Mouse (Mus musculus) embryonic facial prominence, embryonic 15.5 days (tissue): ENCODE data around the gene Usp53. TPM values are rescaled to one million over a fixed set of nuclear protein-coding genes. Genes with fewer than 3 reads are reported as not detected.

Experiments
- ATAC-seq: fragments of 200-750 bp; cut with Nextera tagmentation; 2 replicates; pipeline ENCODE4 v1.8.0; 2017; ENCODE audit warnings: low read depth, moderate TSS enrichment; ENCODE audit not compliant: insufficient number of reproducible peaks, low FRiP score, low TSS enrichment
- H3K27ac ChIP-seq: fragments of 300-500 bp; sonication (generic); replicated peaks from 2 replicates; pipeline ENCODE4 v1.5.1; 2015; ENCODE audit warnings: mild to moderate bottlenecking, inconsistent platforms
- H3K27me3 ChIP-seq: fragments of 300-500 bp; sonication (generic); 2 replicates; pipeline ENCODE4 v1.6.1; 2015; ENCODE audit warnings: inconsistent platforms
- H3K36me3 ChIP-seq: fragments of 300-500 bp; sonication (generic); 2 replicates; pipeline ENCODE4 v1.6.1; 2015; ENCODE audit warnings: mild to moderate bottlenecking, inconsistent platforms
- H3K4me1 ChIP-seq: fragments of 300-500 bp; sonication (generic); 2 replicates; pipeline ENCODE4 v1.6.1; 2015; ENCODE audit warnings: inconsistent platforms
- H3K4me2 ChIP-seq: fragments of 300-500 bp; sonication (generic); replicated peaks from 2 replicates; pipeline ENCODE4 v1.6.1; 2015; ENCODE audit warnings: mild to moderate bottlenecking, inconsistent platforms
- H3K4me3 ChIP-seq: fragments of 300-500 bp; sonication (generic); replicated peaks from 2 replicates; pipeline ENCODE4 v1.5.1; 2015; ENCODE audit warnings: mild to moderate bottlenecking, inconsistent platforms
- H3K9ac ChIP-seq: fragments of 300-500 bp; sonication (generic); 2 replicates; pipeline ENCODE4 v1.6.1; 2015; ENCODE audit warnings: inconsistent platforms
- H3K9me3 ChIP-seq: fragments of 300-500 bp; sonication (generic); replicated peaks from 2 replicates; pipeline ENCODE4 v1.6.1; 2016; ENCODE audit warnings: inconsistent platforms
- WGBS: fragments of 180-500 bp; shearing (Covaris S2); methylation state at CpG from one replicate; pipeline ENCODE4 v1.1.7; 2015; 5-methylcytosine and 5-hydroxymethylcytosine counted together
- polyA plus RNA-seq: library from polyadenylated mRNA; unstranded; fragments of >200 nt; fragmentation: Nextera tagmentation; extraction: Ambion mirVana; gene quantifications from 2 replicates; pipeline ENCODE4 v1.2.1, GENCODE M21; 2015

The Usp53 gene
- polyA plus RNA-seq, 1 experiment from 2014 or later, result 7.8 TPM

DNA sequence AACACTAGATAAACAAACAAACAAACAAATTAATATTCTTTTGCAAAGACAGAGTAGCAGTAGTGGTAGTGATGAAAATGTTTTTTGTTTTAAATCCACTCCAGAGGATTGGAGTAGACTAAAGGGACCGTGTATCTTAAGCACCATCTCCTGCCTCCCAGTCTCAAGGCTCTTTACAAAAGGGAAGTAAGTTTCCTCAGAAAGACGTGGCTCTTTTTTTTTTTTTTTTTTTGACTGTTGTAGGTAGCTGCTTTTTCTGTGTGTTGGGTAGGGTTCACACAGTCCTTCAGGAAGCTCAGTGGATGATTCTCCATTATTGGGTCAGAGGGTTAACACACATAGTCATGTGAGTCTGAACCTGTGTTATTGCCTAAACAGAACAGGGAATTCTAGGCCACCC, 65.6 kb downstream of the Usp53 start:
- Histone ChIP-seq H3K27ac (no peak overlapping the region), H3K27me3 (no peaks in the 10 kb centered on the region), H3K4me3 (no peak overlapping the region), H3K4me1 (no peaks in the 10 kb centered on the region), H3K36me3 (no peaks in the 10 kb centered on the region), H3K9me3 (no peaks in the 10 kb centered on the region), H3K4me2 (no peak overlapping the region), H3K9ac (no peak overlapping the region)
- no peak for ATAC-seq
- WGBS, result 64% methylated on average over 2 of the region's 2 CpGs

DNA sequence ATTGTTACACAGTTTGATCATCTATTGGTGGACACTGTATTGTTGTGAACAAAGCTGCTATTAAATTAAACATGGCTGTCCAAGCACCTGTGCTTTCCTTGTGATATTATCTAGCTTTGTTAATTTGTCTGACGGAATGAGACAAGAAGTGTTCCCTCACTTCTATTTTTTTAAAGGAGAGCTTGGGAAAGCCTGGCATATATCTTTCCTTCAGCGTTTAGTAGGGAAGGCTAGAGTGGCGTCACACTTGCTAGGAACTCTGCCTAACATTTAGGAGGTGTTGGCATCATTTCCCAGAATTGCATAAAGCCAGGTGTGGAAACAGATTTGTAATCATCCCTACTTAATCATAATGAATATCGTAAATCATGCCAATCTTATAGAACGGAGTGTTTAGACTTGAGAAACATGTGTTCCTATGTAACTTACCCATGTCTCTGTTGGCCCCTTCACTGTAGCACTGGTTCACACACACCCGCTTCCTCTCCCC, 68.1 kb downstream of the Usp53 start:
- H3K4me1 ChIP-seq, result no peaks in the 10 kb centered on the region
- H3K27ac ChIP-seq, result no peak overlapping the region
- H3K36me3 ChIP-seq, result no peaks in the 10 kb centered on the region
- 74% methylated on average over 6 of the region's 6 CpGs for WGBS
- H3K9me3 ChIP-seq, result no peaks in the 10 kb centered on the region
- H3K4me2 ChIP-seq, result no peak overlapping the region
- H3K27me3 ChIP-seq, result no peaks in the 10 kb centered on the region
- H3K4me3 ChIP-seq, result no peak overlapping the region
- ATAC-seq, result no peak
- no peak overlapping the region for H3K9ac ChIP-seq

DNA sequence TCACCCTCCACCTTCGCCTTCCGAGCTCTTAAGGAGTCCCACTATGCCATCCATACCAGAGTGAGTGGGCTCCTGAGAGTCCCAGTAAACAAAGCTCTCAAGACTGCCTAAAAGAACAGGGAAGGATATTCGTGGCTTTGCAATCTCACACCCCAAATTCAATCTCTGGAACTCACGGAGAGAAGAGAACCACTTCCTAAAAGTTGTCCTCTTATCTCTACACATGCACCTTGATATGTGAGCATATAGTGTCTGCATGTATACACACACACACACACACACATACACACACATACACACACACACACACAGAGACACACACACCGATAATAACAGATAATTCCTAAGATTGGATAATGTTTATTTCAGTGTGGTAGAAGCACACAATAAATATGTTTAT, 68.8 kb downstream of the Usp53 start:
- Histone ChIP-seq H3K9ac (no peak overlapping the region), H3K9me3 (no peaks in the 10 kb centered on the region), H3K36me3 (no peaks in the 10 kb centered on the region), H3K4me2 (no peak overlapping the region), H3K4me3 (no peak overlapping the region), H3K27ac (no peak overlapping the region), H3K4me1 (no peaks in the 10 kb centered on the region), H3K27me3 (no peaks in the 10 kb centered on the region)
- WGBS, result 87% methylated on average over 5 of the region's 5 CpGs
- no peak for ATAC-seq

DNA sequence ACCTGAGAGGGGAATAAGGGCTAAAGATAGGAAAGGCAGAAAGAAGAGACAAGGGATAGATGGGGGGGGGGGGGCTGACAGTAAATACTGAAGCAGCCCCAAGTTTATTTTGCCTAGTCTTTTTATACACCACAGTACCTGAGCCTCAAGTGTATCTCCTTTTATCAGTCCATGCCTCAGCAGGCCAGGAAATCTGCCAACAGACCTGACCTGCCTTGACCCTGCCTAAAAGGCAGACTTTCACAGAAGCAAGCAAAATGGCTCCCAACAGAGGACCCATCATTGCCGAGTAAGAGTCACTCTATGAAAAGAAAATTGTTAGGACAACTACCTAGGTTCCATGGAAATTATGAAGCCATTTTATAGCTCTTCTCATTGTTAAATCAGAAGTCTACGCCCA, 76.5 kb downstream of the Usp53 start:
- H3K9me3 ChIP-seq, result no peaks in the 10 kb centered on the region
- H3K27me3 ChIP-seq, result no peaks in the 10 kb centered on the region
- H3K4me3 ChIP-seq, result no peak overlapping the region
- H3K9ac ChIP-seq, result no peak overlapping the region
- no peaks in the 10 kb centered on the region for H3K36me3 ChIP-seq
- H3K4me2 ChIP-seq, result no peak overlapping the region
- 86% methylated on average over 2 of the region's 2 CpGs for WGBS
- no peak for ATAC-seq
- 0 out of 2 replicates have a peak, but pooled peaks cover 4% of the 10 kb centered on the region for H3K4me1 ChIP-seq
- H3K27ac ChIP-seq, result no peak overlapping the region

DNA sequence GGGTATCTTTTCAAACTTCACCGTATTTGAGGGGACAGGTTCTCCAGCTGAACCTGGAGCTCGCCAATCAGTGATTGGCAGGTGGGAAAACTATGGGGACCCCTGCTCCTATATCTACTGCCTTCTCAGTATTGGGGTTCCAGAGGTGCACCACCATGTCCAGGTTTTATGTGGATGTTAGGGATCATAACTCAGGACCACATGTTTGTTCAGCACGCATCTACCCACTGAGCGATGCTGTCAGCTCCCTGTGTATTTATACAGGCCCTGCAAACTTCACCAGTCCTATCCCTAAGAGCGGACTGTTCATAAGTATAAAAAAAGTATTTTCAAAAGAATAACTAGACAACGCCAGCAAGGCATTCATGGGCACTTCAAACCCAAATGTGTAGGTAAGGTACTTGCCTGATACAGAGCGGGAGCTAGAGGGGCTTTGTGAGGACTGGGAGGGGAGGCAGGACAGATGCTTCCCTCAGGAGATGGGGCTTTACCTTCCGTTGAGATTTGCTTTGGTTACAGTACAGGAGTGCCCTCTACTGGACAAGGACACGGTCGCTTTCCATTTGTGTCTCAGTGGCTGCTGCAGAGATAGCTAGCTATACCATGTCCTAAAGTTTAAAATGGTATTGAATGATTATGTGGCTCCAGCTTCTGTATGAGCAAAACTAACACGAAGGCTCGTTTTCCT, 80.4 kb downstream of the Usp53 start:
- no peak overlapping the region for H3K9ac ChIP-seq
- WGBS, result 41% methylated on average over 12 of the region's 12 CpGs
- no peak overlapping the region for H3K4me3 ChIP-seq
- no peak for ATAC-seq
- H3K9me3 ChIP-seq, result no peaks in the 10 kb centered on the region
- H3K36me3 ChIP-seq, result no peaks in the 10 kb centered on the region
- 0 out of 2 replicates have a peak, but pooled peaks cover 4% of the 10 kb centered on the region for H3K4me1 ChIP-seq
- no peaks in the 10 kb centered on the region for H3K27me3 ChIP-seq
- no peak overlapping the region for H3K27ac ChIP-seq
- no peak overlapping the region for H3K4me2 ChIP-seq

DNA sequence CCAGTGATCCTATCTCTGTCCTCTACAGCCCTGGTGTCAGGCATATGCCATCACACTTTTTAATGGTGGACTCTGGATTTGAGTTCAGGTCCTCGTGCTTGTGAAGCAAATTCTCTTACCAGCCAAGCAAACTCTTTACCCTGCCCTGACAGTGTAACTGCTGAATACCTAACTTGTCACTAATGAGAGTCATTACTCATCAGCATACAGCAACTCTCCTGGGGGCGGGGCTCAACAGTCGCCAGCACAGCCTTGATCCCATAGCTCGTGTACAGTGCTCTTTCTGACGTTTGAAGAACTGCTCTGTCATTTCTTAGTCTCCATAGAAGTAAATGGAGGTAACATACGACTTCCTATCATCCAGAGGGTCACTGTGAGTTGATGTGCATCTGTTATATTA, 86.1 kb downstream of the Usp53 start:
- H3K9me3 ChIP-seq, result no peaks in the 10 kb centered on the region
- no peak overlapping the region for H3K27ac ChIP-seq
- H3K36me3 ChIP-seq, result no peaks in the 10 kb centered on the region
- no peak overlapping the region for H3K4me3 ChIP-seq
- ATAC-seq, result no peak
- no peak overlapping the region for H3K9ac ChIP-seq
- H3K27me3 ChIP-seq, result no peaks in the 10 kb centered on the region
- H3K4me1 ChIP-seq, result no peaks in the 10 kb centered on the region
- WGBS, result 58% methylated on average over 6 of the region's 6 CpGs
- H3K4me2 ChIP-seq, result no peak overlapping the region

DNA sequence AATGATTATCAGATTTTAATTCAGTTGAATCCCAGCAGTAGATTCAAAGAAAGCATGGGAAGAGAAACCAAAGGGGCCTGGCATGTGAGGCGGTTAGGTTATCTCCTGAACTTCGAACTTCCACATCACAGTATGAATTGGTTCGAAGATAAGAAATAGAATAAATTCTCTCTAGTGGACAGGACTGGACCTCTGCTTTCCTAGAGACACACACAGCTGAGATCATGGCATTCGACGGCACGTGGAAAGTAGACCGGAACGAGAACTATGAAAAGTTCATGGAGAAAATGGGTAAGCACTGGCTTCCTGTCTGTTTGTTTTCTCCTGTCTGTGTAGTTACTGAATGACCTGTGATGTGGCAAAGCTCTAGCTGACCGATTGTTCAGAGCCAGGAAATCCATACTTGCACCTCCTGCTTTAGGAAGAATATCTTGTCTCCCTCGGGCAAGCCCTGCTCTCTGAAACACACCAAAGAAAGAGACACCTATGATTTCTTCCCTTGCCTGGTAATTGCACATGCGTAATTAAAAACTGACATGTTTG, 89.0 kb downstream of the Usp53 start:
- Histone ChIP-seq H3K9ac (no peak overlapping the region), H3K4me1 (no peaks in the 10 kb centered on the region), H3K27ac (no peak overlapping the region), H3K4me2 (no peak overlapping the region), H3K36me3 (no peaks in the 10 kb centered on the region), H3K4me3 (no peak overlapping the region), H3K9me3 (no peaks in the 10 kb centered on the region), H3K27me3 (no peaks in the 10 kb centered on the region)
- no peak for ATAC-seq
- WGBS, result 80% methylated on average over 11 of the region's 11 CpGs

DNA sequence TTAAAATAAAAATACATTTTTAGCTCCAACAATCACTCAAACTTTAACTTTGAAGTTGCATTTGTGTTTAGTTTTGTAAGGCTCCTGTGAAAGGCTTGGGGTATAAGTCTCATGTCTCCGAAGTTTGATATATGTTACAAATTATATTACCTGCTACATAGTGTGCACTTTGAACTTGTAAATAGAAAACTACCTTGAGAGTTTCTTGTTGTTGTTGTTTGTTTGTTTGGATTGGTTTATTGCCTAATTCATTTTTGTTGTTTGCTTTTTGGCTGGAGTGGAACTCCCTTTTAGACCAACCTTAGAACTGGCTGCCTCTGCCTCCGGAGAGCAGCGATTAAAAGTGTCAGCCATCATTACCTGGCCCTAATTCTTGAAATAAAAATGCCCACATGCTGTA, 89.5 kb downstream of the Usp53 start, which contains the start of gene Fabp2:
TSS of gene Fabp2 (plus strand) at position 301 of the 400 bp plus-strand sequence.
- 89% methylated on average over 3 of the region's 3 CpGs for WGBS
- no peaks in the 10 kb centered on the region for H3K4me1 ChIP-seq
- no peaks in the 10 kb centered on the region for H3K27me3 ChIP-seq
- no peak for ATAC-seq
- no peak within 1 kb of the TSS for H3K4me3 ChIP-seq
- H3K36me3 ChIP-seq, result no peaks in the 10 kb centered on the region
- H3K9ac ChIP-seq, result no peak within 1 kb of the TSS
- H3K4me2 ChIP-seq, result no peak within 1 kb of the TSS
- no peaks in the 10 kb centered on the region for H3K9me3 ChIP-seq
- H3K27ac ChIP-seq, result no peak within 1 kb of the TSS

DNA sequence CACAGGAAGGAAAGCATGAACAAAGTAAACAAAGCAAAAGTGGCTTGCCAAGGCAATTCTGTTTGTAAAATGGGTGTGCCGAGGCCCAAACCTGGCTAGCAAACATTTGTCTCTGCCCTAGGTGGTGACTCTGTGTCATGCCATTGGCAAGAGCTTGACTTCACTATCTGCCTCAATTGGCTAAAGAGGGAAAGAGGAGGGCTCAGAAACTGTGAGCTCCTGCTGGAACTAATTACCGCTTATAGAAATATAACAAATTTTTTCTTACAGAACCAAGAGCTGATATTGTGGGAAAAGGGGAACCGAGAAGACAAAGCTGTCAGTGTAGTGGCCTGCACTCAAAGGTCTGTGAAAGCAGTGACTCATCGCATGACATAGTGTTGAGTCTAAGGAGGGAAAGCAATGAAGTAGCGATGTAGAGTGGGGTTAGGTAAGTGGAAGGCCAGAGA, 95.9 kb downstream of the Usp53 start:
- Histone ChIP-seq H3K4me2 (no peak overlapping the region), H3K36me3 (no peaks in the 10 kb centered on the region), H3K27me3 (no peaks in the 10 kb centered on the region), H3K9me3 (no peaks in the 10 kb centered on the region), H3K27ac (no peak overlapping the region), H3K4me1 (no peaks in the 10 kb centered on the region), H3K9ac (no peak overlapping the region), H3K4me3 (no peak overlapping the region)
- no peak for ATAC-seq
- 68% methylated on average over 5 of the region's 5 CpGs for WGBS

DNA sequence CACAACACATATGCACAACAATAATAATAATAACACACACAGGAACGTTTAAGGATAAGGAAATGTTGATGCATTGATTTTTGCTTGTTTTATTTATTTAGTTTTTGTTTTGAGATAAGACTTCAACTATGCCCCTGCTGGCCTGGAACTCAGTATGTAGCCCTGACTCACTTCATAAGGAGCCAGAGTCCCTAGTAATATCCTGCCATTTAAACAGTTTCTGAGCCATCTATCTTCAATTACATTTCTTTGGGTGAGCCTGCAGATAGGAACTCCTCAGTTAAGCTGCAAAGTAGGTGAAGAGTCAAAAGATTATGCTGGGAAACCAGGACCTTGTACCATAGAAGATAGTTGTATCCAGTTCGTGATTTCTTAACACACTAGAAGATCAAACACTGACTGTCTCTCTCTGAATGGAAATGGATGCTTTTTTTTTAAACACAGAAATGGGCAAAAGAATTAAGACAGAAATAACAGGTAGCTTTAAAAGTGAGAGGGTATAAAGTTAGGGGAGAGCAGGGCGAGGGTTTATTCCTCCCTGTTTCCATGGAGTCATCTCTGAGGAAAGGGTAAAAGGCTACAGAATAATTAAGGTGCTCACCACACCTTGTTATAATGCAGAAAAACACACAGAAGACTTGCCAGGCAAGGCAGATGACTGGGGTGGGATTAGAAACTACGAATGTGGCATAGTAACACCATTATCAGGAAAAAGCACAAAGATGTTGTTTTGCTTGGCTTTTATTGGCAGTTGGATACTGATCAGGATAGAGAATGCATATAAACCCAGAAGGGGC, 96.6 kb downstream of the Usp53 start:
- 76% methylated on average over 4 of the region's 4 CpGs for WGBS

More for the DNA sequence above, 96.6 kb downstream of the Usp53 start:
- Histone ChIP-seq H3K9ac (no peak overlapping the region), H3K27ac (no peak overlapping the region), H3K4me2 (no peak overlapping the region), H3K4me3 (no peak overlapping the region), H3K36me3 (no peaks in the 10 kb centered on the region), H3K27me3 (no peaks in the 10 kb centered on the region), H3K4me1 (no peaks in the 10 kb centered on the region), H3K9me3 (no peaks in the 10 kb centered on the region)
- ATAC-seq, result no peak
